Mouse (Mus musculus) layer of hippocampus, postnatal 10 days (tissue): ENCODE measurements around the gene Gm49416. TPM values are rescaled to one million over a fixed set of nuclear protein-coding genes. Genes with fewer than 3 reads are reported as not detected.
"Not testable (repeated sequence)": the region's sequence is repeated elsewhere in the genome, so short reads cannot be mapped to it uniquely, and the experiment has no call there.

Experiments used
- DNase-seq, 2 experiments: peaks; one replicate each; pipeline ENCODE4 v3.0.0; 2021; ENCODE audit warnings: low spot score in 2 of 2
- total RNA-seq, 2 experiments: library from RNA; stranded (reverse); gene quantifications; 2 replicates each; pipeline ENCODE4 v1.2.3; 2021

Gene Gm49416
- total RNA-seq, 2 experiments from 2014 or later: 3.8 to 4.6 TPM

- no peak for DNase-seq
These were observed 13.7 kb upstream of the Gm49416 start for GRCm38 (mm10) chr19:8875031-8875430.

- DNase-seq: peak; percentile 82 to 87
These were observed 8.3 kb upstream of the Gm49416 start, which contains the start of gene Uqcc3 for GRCm38 (mm10) chr19:8880311-8881033. TSS of gene Uqcc3 (minus strand) at chr19:8880923.

- no peak for DNase-seq
These were observed 7.7 kb upstream of the Gm49416 start for GRCm38 (mm10) chr19:8881034-8881392.

GRCm38 (mm10) chr19:8883616-8884015, 5.1 kb upstream of the Gm49416 start, which contains the start of the genes Lbhd1 and Gm49403:
TSS of gene Lbhd1 (plus strand) at chr19:8883732.
TSS of gene Gm49403 (plus strand) at chr19:8883930.
- no peak for DNase-seq

- DNase-seq: no peak
These were observed 1.7 kb upstream of the Gm49416 start for GRCm38 (mm10) chr19:8886916-8887584.

- no peak for DNase-seq
These were observed 902 bp upstream of the Gm49416 start for GRCm38 (mm10) chr19:8887585-8888463.

GRCm38 (mm10) chr19:8892829-8893766, 4.4 kb downstream of the Gm49416 start, which contains the start of gene Ints5:
TSS of gene Ints5 (plus strand) at chr19:8893005.
- DNase-seq: peak; percentile 87 to 90

- no peak for DNase-seq
These were observed 6.8 kb downstream of the Gm49416 start for GRCm38 (mm10) chr19:8895397-8895960.

- not testable (repeated sequence) for DNase-seq
These were observed 7.5 kb downstream of the Gm49416 start for GRCm38 (mm10) chr19:8896231-8896630.

- peak; percentile 42 to 61 for DNase-seq
These were observed 8.6 kb downstream of the Gm49416 start for GRCm38 (mm10) chr19:8897211-8897864.

- peak; percentile 92 to 94 for DNase-seq
These were observed 9.3 kb downstream of the Gm49416 start, which contains the start of gene Ganab for GRCm38 (mm10) chr19:8897865-8898495. TSS of gene Ganab (plus strand) at chr19:8898071.

GRCm38 (mm10) chr19:8898576-8898975, 9.8 kb downstream of the Gm49416 start:
- no peak for DNase-seq

- no peak for DNase-seq
These were observed 10.4 kb downstream of the Gm49416 start for GRCm38 (mm10) chr19:8899079-8899478.

GRCm38 (mm10) chr19:8903412-8903811, 14.7 kb downstream of the Gm49416 start:
- DNase-seq: no peak

GRCm38 (mm10) chr19:8908531-8908930, 19.8 kb downstream of the Gm49416 start:
- DNase-seq: no peak

- DNase-seq: no peak
These were observed 23.1 kb downstream of the Gm49416 start for GRCm38 (mm10) chr19:8911810-8912209.

GRCm38 (mm10) chr19:8914212-8914611, 25.5 kb downstream of the Gm49416 start:
- no peak for DNase-seq

GRCm38 (mm10) chr19:8919000-8919399, 30.3 kb downstream of the Gm49416 start:
- no peak for DNase-seq

GRCm38 (mm10) chr19:8919684-8920072, 31.0 kb downstream of the Gm49416 start:
- no peak for DNase-seq
